Mouse (Mus musculus): ENCODE results near the gene Mrpl21. TPM values are rescaled to one million over a fixed set of nuclear protein-coding genes. Genes with fewer than 3 reads are reported as not detected.

Gene Mrpl21
- polyA plus RNA-seq, 1 experiment from 2014 or later = 128 TPM

DNA sequence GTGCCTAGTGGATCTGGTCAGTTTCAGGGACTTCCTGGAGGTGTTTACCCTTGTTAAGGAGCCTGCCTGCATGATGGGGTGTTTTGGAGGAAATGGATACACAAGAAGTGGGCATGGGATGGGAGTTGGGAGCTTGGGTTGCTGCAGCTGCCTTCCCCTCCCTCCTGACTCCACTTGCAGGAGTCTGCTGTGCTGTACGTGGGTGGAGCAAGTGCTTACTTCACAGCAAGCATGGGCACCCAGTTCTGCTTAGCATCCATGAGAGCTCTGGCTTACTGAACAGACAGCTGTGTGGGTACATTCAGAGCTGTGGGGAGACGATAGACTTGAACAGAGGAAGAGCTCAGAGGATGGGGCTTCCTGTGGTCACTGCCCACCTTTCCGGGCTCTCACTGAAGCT, 58.3 kb downstream of the Mrpl21 start:
- Histone ChIP-seq H3K36me3 (ENCODE audit: control insufficient read depth, insufficient read depth, low read length) (no peaks in the 10 kb centered on the region), H3K27me3 (replicated peaks; ENCODE audit: control insufficient read depth, insufficient read depth, low read length) (no peaks in the 10 kb centered on the region)
- WGBS = 82% methylated on average over 3 of the region's 3 CpGs

More for the DNA sequence above, 58.3 kb downstream of the Mrpl21 start:
- H3K4me3 ChIP-seq (ENCODE audit: low read depth, low read length) = no peak overlapping the region
- H3K27ac ChIP-seq (ENCODE audit: low read depth, low read length) = no peak overlapping the region
- no peak overlapping the region for H3K4me2 ChIP-seq (ENCODE audit: low read length)
- no peaks in the 10 kb centered on the region for H3K9me3 ChIP-seq (replicated peaks; ENCODE audit: control insufficient read depth, low read length)
- ATAC-seq (no peak), DNase-seq (ENCODE audit: low spot score) (no peak)
- no peak overlapping the region for H3K9ac ChIP-seq (ENCODE audit: low read length)
- peaks cover 3% of the 10 kb centered on the region; the same call in 1 of the 2 replicates for H3K4me1 ChIP-seq (ENCODE audit: control insufficient read depth, insufficient read depth, low read length)

Small RNA genes within 50 kb of the gene (microRNA-seq; reads per million reads assigned to microRNA genes)
- gene Mir6984 = 0.53 reads per million

Other genes with a start within 250 kb of the Mrpl21 start
- gene Ighmbp2, start 116 bp downstream of the Mrpl21 start, polyA plus RNA-seq (2014; fragmentation: Nextera tagmentation; extraction: Ambion mirVana) = 7.0 and 9.5 TPM in 2 replicates
- 14.5 and 15.1 TPM in 2 replicates for gene Cpt1a, start 39.4 kb downstream of the Mrpl21 start, polyA plus RNA-seq (2014; fragmentation: Nextera tagmentation; extraction: Ambion mirVana)
- 0.16 and 0.42 TPM in 2 replicates for gene Tesmin, start 106.0 kb downstream of the Mrpl21 start, polyA plus RNA-seq (2014; fragmentation: Nextera tagmentation; extraction: Ambion mirVana)
- gene Gal, start 131.6 kb downstream of the Mrpl21 start, polyA plus RNA-seq (2014; fragmentation: Nextera tagmentation; extraction: Ambion mirVana) = 5.6 and 6.6 TPM in 2 replicates

Measured in forebrain, embryonic 14.5 days (tissue).